Mouse (Mus musculus): ENCODE data around the gene Cyp4f39. TPM values are rescaled to one million over a fixed set of nuclear protein-coding genes. Genes with fewer than 3 reads are reported as not detected.

Cyp4f39 gene
- polyA plus RNA-seq, 1 experiment from 2014 or later, result 0.69 TPM

- H3K9ac ChIP-seq, result no peak overlapping the region
- H3K27me3 ChIP-seq, result no peaks in the 10 kb centered on the region
- no peak for ATAC-seq (ENCODE audit: borderline replicate concordance, extremely low read depth, low FRiP score, low TSS enrichment)
- H3K36me3 ChIP-seq, result no peaks in the 10 kb centered on the region
- no peak overlapping the region for H3K4me2 ChIP-seq
- H3K9me3 ChIP-seq, result no peaks in the 10 kb centered on the region
- no peaks in the 10 kb centered on the region for H3K4me1 ChIP-seq
- H3K4me3 ChIP-seq, result no peak overlapping the region
- WGBS, result 92% methylated on average over 4 of the region's 4 CpGs
- no peak overlapping the region for H3K27ac ChIP-seq
Measured at GRCm38 (mm10) chr17:32437106-32437505, 15.4 kb upstream of the Cyp4f39 start.

- no peak overlapping the region for H3K9ac ChIP-seq
- H3K4me1 ChIP-seq, result no peaks in the 10 kb centered on the region
- WGBS, result 68% methylated on average over 6 of the region's 6 CpGs
- ATAC-seq (ENCODE audit: borderline replicate concordance, extremely low read depth, low FRiP score, low TSS enrichment), result no peak
- H3K4me2 ChIP-seq, result no peak overlapping the region
- H3K9me3 ChIP-seq, result no peaks in the 10 kb centered on the region
- H3K4me3 ChIP-seq, result no peak overlapping the region
- H3K36me3 ChIP-seq, result no peaks in the 10 kb centered on the region
- H3K27me3 ChIP-seq, result no peaks in the 10 kb centered on the region
- H3K27ac ChIP-seq, result no peak overlapping the region
Measured at GRCm38 (mm10) chr17:32443245-32443644, 9.3 kb upstream of the Cyp4f39 start.

- Histone ChIP-seq H3K27me3 (no peaks in the 10 kb centered on the region), H3K27ac (no peak overlapping the region), H3K9me3 (no peaks in the 10 kb centered on the region), H3K36me3 (no peaks in the 10 kb centered on the region), H3K9ac (no peak overlapping the region), H3K4me1 (no peaks in the 10 kb centered on the region), H3K4me3 (no peak overlapping the region), H3K4me2 (no peak overlapping the region)
- ATAC-seq (ENCODE audit: borderline replicate concordance, extremely low read depth, low FRiP score, low TSS enrichment), result no peak
- WGBS, result 64% methylated on average over 5 of the region's 5 CpGs
Measured at GRCm38 (mm10) chr17:32445016-32445415, 7.5 kb upstream of the Cyp4f39 start.

GRCm38 (mm10) chr17:32447195-32447594 is 5.3 kb upstream of the Cyp4f39 start:
- H3K9ac ChIP-seq, result no peak overlapping the region
- H3K4me1 ChIP-seq, result peaks cover 1% of the 10 kb centered on the region; the same call in 1 of the 2 replicates
- no peak overlapping the region for H3K4me3 ChIP-seq
- H3K4me2 ChIP-seq, result no peak overlapping the region
- no peaks in the 10 kb centered on the region for H3K9me3 ChIP-seq
- H3K27me3 ChIP-seq, result peaks cover 5% of the 10 kb centered on the region; the same call in 1 of the 2 replicates
- no peaks in the 10 kb centered on the region for H3K36me3 ChIP-seq
- H3K27ac ChIP-seq, result no peak overlapping the region
- ATAC-seq (ENCODE audit: borderline replicate concordance, extremely low read depth, low FRiP score, low TSS enrichment), result no peak

- no peak for ATAC-seq (ENCODE audit: borderline replicate concordance, extremely low read depth, low FRiP score, low TSS enrichment)
- Histone ChIP-seq H3K36me3 (no peaks in the 10 kb centered on the region), H3K9ac (no peak overlapping the region), H3K27ac (no peak overlapping the region), H3K27me3 (peaks cover 14% of the 10 kb centered on the region; the same call in 1 of the 2 replicates), H3K9me3 (no peaks in the 10 kb centered on the region), H3K4me3 (no peak overlapping the region), H3K4me2 (no peak overlapping the region), H3K4me1 (peaks cover 7% of the 10 kb centered on the region; the same call in 1 of the 2 replicates)
- 96% methylated on average over 1 of the region's 1 CpGs for WGBS
Measured at GRCm38 (mm10) chr17:32449042-32449441, 3.5 kb upstream of the Cyp4f39 start.

GRCm38 (mm10) chr17:32450844-32451537 is 1.5 kb upstream of the Cyp4f39 start:
- WGBS, result 20% methylated on average over 2 of the region's 2 CpGs
- Histone ChIP-seq H3K4me2 (no peak overlapping the region), H3K27ac (no peak overlapping the region), H3K36me3 (no peaks in the 10 kb centered on the region), H3K27me3 (peaks cover 14% of the 10 kb centered on the region; the same call in 1 of the 2 replicates), H3K4me3 (no peak overlapping the region), H3K4me1 (peaks cover 7% of the 10 kb centered on the region; the same call in 1 of the 2 replicates), H3K9me3 (no peaks in the 10 kb centered on the region), H3K9ac (no peak overlapping the region)
- no peak for ATAC-seq (ENCODE audit: borderline replicate concordance, extremely low read depth, low FRiP score, low TSS enrichment)

- Histone ChIP-seq H3K27me3 (peaks cover 14% of the 10 kb centered on the region; the same call in 1 of the 2 replicates), H3K4me1 (peaks cover 7% of the 10 kb centered on the region; the same call in 1 of the 2 replicates), H3K9me3 (no peaks in the 10 kb centered on the region), H3K4me2 (0 out of 2 replicates have a peak overlapping the region, but pooled peaks have one; percentile 8), H3K4me3 (no peak overlapping the region), H3K36me3 (no peaks in the 10 kb centered on the region), H3K9ac (no peak overlapping the region), H3K27ac (no peak overlapping the region)
- WGBS, result 41% methylated on average over 4 of the region's 4 CpGs
- no peak for ATAC-seq (ENCODE audit: borderline replicate concordance, extremely low read depth, low FRiP score, low TSS enrichment)
Measured at GRCm38 (mm10) chr17:32454188-32454587, 1.7 kb downstream of the Cyp4f39 start.

GRCm38 (mm10) chr17:32454997-32455396 is 2.5 kb downstream of the Cyp4f39 start:
- Histone ChIP-seq H3K36me3 (no peaks in the 10 kb centered on the region), H3K4me1 (peaks cover 7% of the 10 kb centered on the region; the same call in 1 of the 2 replicates), H3K9ac (no peak overlapping the region), H3K4me2 (no peak overlapping the region), H3K27me3 (peaks cover 14% of the 10 kb centered on the region; the same call in 1 of the 2 replicates), H3K4me3 (no peak overlapping the region), H3K9me3 (no peaks in the 10 kb centered on the region), H3K27ac (no peak overlapping the region)
- 29% methylated on average over 2 of the region's 2 CpGs for WGBS
- no peak for ATAC-seq (ENCODE audit: borderline replicate concordance, extremely low read depth, low FRiP score, low TSS enrichment)

GRCm38 (mm10) chr17:32468494-32468893 is 16.0 kb downstream of the Cyp4f39 start:
- Histone ChIP-seq H3K27me3 (no peaks in the 10 kb centered on the region), H3K4me1 (no peaks in the 10 kb centered on the region), H3K36me3 (no peaks in the 10 kb centered on the region), H3K4me2 (no peak overlapping the region), H3K9me3 (no peaks in the 10 kb centered on the region), H3K27ac (no peak overlapping the region), H3K9ac (no peak overlapping the region), H3K4me3 (no peak overlapping the region)
- ATAC-seq (ENCODE audit: borderline replicate concordance, extremely low read depth, low FRiP score, low TSS enrichment), result no peak
- 49% methylated on average over 7 of the region's 7 CpGs for WGBS

- no peak for ATAC-seq (ENCODE audit: borderline replicate concordance, extremely low read depth, low FRiP score, low TSS enrichment)
- H3K4me2 ChIP-seq, result no peak overlapping the region
- 78% methylated on average over 4 of the region's 4 CpGs for WGBS
Measured at GRCm38 (mm10) chr17:32470795-32471194, 18.3 kb downstream of the Cyp4f39 start.

GRCm38 (mm10) chr17:32472176-32472575 is 19.7 kb downstream of the Cyp4f39 start:
- Histone ChIP-seq H3K27ac (no peak overlapping the region), H3K4me3 (no peak overlapping the region), H3K9me3 (no peaks in the 10 kb centered on the region), H3K4me1 (no peaks in the 10 kb centered on the region), H3K4me2 (no peak overlapping the region), H3K9ac (no peak overlapping the region), H3K27me3 (no peaks in the 10 kb centered on the region), H3K36me3 (no peaks in the 10 kb centered on the region)
- WGBS, result 53% methylated on average over 7 of the region's 7 CpGs
- no peak for ATAC-seq (ENCODE audit: borderline replicate concordance, extremely low read depth, low FRiP score, low TSS enrichment)

More at GRCm38 (mm10) chr17:32470795-32471194, 18.3 kb downstream of the Cyp4f39 start:
- H3K4me3 ChIP-seq, result no peak overlapping the region
- no peak overlapping the region for H3K27ac ChIP-seq
- no peaks in the 10 kb centered on the region for H3K27me3 ChIP-seq
- no peaks in the 10 kb centered on the region for H3K36me3 ChIP-seq
- H3K9ac ChIP-seq, result no peak overlapping the region
- no peaks in the 10 kb centered on the region for H3K4me1 ChIP-seq
- no peaks in the 10 kb centered on the region for H3K9me3 ChIP-seq

GRCm38 (mm10) chr17:32474954-32475560 is 22.5 kb downstream of the Cyp4f39 start:
- H3K4me2 ChIP-seq, result no peak overlapping the region
- H3K4me1 ChIP-seq, result no peaks in the 10 kb centered on the region
- WGBS, result 79% methylated on average over 5 of the region's 5 CpGs
- no peak overlapping the region for H3K9ac ChIP-seq
- no peaks in the 10 kb centered on the region for H3K9me3 ChIP-seq
- H3K4me3 ChIP-seq, result no peak overlapping the region
- no peak for ATAC-seq (ENCODE audit: borderline replicate concordance, extremely low read depth, low FRiP score, low TSS enrichment)
- H3K36me3 ChIP-seq, result no peaks in the 10 kb centered on the region
- H3K27ac ChIP-seq, result no peak overlapping the region
- H3K27me3 ChIP-seq, result no peaks in the 10 kb centered on the region
